Mouse (Mus musculus): ENCODE measurements around the gene Tm9sf2.

DNA sequence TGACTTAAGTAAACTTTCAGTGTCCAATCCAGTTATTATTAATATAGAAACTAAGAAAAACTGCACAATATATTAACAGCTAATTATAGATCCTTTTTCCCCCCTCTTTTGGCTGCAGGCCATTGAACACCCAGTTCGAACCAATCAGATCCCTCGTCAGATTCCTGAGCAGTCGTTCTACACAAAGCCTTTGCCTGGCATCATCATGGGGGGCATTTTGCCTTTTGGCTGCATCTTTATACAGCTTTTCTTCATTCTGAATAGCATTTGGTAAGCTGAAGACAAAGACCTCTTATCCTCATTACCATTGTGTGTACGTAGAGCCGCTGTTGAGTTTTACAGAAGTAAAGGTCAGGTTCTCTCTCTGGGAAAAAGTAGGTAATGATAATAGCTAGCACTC is 43.8 kb downstream of the Tm9sf2 start:
- TF ChIP-seq CTCF (IDR thresholded peaks at IDR 0.05; ENCODE audit: low read depth) (no peak), EP300 (optimal IDR thresholded peaks at IDR 0.05) (no peak)
